Mouse (Mus musculus): ENCODE data around the gene Nt5dc3. TPM values are rescaled to one million over a fixed set of nuclear protein-coding genes. Genes with fewer than 3 reads are reported as not detected.

The Nt5dc3 gene
- total RNA-seq, 1 experiment from 2014 or later = 37.0 TPM

DNA sequence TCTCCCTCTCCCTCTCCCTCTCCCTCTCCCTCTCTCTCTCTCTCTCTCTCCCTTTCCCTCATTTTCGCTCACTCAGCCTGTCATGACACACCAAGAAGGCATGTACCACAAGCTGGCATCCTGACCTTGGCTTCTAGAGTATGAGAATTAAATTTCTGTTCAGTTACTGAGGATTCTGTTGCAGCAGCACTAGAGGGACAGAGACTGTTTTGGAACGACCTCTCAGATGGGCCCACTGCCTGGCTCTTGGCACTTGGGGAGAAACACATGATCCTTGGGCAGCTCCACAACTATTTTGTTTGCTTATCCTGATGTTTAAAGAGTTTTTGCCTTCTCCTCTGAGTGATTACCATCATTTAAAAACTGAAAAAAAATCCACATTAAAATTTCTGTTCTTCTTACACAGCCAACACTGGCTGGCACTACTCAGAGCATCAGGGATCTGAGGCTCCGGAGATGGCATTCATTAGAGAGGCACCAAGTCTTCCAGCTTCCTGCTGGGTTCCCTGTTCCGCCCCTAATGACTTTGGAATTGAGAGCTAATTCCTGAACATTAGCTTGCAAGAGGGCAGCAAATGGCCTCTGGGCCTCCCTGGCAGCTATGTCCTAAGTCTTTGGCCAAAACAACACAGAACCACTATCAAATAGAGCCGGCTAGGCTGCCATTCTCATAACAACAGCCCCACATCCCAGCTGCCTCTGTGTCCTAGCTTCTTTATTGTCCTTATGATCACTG, 101.4 kb downstream of the Nt5dc3 start:
- DNase-seq = peak; percentile 24

DNA sequence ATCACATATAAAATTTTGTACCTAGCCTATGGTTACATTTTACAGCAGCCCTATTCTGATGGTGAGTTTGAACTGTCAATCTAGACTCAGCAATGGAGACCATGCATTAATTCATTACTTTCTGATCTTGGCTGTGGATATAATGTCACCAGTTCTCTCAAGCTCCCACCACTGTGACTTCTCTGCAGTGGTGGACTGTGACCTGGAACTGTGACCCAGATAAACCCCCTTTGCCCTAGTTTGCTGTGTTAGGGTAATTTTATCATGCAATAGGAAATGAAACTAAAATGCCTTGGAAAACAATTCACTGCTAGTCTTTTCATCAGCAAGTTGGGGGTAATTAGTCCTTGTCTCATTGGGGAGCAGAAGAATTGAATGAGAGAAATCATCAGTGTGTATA, 102.6 kb downstream of the Nt5dc3 start:
- DNase-seq = no peak

DNA sequence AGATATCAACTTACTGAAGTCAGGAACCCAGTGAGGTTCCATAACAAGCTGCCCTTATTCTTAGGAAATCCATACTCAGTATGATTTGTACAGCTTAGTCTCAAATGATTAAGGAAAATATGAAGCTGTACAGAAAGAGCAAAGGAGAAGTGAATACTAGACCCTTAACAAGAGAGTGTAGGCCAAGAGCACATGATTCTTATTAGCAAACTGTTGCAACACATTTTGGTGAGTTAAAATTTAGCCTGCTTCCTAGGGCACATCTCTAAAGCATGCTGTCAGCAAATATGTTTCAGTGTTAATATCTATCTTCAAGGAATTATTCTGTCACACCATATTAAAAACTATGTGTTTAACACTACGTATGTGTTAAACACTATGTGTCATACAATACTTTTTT, 107.6 kb downstream of the Nt5dc3 start:
- no peak for DNase-seq

Other genes starting within 250 kb of the Nt5dc3 start
- gene Hsp90b1, start 73.5 kb upstream of the Nt5dc3 start, total RNA-seq (2021) = 563 and 663 TPM in 2 replicates
- 3.3 and 3.5 TPM in 2 replicates for gene Ttc41, start 73.2 kb upstream of the Nt5dc3 start, total RNA-seq (2021)
- gene Gm49358, start 15.0 kb upstream of the Nt5dc3 start, total RNA-seq (2021) = 9.5 and 10.1 TPM in 2 replicates
- gene Stab2, start 229.0 kb downstream of the Nt5dc3 start, total RNA-seq (2021) = 0.33 and 1.4 TPM in 2 replicates

Measured in adrenal gland, postnatal 25 days (tissue).